Mouse (Mus musculus): ENCODE data around the gene Tinag.
"Not testable (repeated sequence)": the region's sequence is repeated elsewhere in the genome, so short reads cannot be mapped to it uniquely, and the experiment has no call there.

The Tinag gene

DNA sequence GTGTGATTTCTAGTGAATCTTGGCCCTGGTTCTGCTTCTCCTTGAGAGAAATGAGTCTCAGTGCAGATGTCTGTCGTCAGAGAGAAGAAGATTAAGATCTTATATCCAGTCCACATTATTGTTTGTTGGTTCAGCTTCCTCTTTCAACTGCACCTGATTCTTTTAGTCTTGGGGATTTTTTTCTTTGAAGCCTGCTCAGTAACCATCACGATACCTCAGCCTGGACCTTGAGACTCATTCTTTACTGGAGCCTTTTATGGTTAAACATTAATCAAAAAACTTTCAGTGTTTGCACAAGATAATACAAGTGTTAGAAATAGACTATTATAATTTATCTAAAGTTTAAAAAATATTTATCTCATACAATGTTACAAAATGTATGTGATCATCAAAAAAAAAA is at the start of gene Tinag:
TSS of gene Tinag (minus strand) at position 210 of the 400 bp plus-strand sequence.
- DNase-seq (ENCODE audit: low spot score in 2 of 2): no peak

DNA sequence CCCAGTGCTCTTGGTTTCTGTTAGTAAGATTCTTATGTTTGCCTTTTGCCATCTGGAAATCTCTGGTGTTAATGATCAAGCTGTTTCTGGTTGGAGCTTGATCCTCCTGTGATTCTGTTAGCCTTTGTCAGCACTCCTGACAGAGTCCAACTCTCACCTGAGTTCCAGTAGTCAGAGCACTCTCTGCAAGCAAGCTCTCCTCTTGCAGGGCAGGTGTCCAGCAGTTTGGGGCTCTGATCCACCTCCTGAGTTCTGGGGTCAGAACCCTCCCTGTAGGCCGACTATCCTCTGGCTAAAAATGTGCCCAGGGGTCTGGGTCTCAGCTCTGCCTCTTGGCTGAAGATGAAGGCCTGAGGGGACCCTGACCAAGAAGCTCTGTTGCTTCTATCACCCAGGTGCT is 37.6 kb upstream of the Tinag start:
- DNase-seq (ENCODE audit: low spot score in 2 of 2): not testable (repeated sequence)

DNA sequence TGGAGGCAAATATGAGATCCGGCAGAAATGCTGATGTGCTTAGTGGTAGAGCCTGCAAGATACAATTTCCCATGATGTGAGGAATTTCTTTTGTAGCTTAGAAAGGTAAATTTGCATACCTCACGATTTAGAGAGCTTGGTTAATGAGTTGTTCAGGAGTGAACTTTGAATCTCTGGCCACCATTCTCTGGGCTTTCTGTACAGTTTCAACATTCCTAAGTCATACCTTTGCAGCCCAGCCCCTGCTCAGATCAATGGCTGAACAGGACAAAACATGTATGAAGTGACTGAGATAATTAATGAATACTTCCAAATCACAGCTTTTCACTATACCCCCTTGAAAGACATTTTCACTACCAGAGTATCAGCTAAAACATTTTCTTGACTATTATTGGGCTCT is 26.1 kb upstream of the Tinag start:
- no peak for DNase-seq (ENCODE audit: low spot score in 2 of 2)

DNA sequence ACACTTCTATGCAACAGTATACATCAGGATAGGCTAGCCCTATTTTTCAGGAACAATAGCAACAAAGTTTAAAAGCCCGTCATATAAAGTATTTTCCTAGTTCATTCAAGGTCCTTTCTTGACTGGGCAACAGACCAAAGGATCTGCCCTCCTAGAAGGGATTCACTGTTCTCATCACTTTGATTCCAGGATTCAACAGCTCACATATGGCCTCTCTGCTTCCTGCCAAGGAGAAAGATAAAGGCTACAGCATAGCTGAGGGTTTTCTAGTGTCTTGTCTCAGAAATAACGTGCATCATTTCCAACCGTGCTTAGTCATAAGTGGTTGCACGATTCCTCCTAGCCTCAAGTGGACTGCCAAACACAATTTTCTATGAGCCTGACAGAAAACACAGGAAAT is 11.0 kb upstream of the Tinag start:
- DNase-seq (ENCODE audit: low spot score in 2 of 2): no peak

DNA sequence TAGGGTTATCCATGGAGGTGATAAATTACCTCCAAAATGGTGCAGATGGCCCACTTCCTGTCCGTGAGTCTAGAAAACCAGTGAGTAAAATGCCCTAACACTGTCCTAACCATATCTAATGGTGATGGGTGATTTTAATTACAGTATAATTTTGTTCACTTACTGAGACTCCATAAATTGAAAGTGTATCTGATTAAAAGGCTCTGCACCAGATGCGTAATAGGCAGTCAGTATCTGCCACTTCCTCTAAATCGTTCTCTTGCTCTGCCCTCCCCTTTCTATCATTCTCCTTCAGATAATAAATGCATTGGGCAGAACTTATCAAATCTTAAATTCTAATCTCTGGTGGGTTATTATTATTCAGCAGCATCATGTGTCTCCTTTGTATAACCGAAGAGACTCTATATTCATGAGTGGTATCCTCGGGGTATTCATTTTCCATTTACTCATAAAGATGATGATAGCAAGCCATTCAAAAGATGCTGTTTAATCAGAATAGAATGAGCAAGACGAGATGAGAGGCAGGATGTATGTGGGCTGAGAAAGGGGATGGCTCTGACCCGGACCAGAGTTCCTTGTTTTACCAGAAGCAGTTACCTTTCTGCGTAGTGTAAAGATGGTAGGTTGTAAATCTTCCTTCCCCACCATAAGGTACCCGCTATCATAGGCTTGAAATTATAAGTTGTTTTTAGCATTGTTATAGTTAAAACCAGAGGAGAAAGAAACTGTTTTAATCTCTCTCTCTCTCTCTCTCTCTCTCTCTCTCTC is 9.0 kb upstream of the Tinag start:
- DNase-seq (ENCODE audit: low spot score in 2 of 2): no peak

DNA sequence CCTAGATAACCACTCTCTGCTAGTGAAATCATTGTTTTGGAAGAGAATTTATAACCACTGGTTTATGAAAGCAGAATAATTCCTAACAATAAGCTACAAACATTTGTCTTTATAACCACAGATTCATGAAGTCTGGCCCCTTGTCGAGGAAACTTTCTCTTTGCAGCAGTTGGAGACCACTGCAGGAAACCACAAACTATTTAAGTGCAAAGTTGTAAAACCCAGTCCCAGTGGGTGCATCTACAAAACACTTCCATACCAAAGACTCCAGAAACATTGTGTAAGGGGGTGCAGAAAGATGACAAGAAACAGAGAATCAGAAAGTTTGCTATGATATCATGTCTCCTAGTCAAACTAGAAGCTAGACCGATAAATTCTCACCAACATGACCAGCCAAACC is 5.8 kb upstream of the Tinag start:
- no peak for DNase-seq (ENCODE audit: low spot score in 2 of 2)

DNA sequence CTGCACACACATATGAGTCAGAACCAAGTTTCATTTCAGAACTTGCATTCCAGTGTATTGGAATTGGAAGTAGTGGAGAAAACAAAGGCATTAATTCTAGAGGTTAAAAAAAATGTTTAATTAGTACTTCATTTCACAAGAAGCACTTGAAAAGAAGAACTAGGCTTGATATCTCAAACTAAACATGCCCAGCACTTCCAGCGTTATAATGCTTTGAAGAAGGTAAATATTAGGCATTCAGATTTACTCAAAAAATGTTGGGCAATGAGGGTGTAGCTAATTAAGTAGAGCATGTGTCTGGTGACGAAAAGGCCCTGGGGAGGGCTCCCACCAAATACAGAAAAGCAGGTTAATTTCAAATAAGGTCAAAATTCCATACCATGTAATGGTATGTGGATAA is 4.1 kb upstream of the Tinag start:
- no peak for DNase-seq (ENCODE audit: low spot score in 2 of 2)

DNA sequence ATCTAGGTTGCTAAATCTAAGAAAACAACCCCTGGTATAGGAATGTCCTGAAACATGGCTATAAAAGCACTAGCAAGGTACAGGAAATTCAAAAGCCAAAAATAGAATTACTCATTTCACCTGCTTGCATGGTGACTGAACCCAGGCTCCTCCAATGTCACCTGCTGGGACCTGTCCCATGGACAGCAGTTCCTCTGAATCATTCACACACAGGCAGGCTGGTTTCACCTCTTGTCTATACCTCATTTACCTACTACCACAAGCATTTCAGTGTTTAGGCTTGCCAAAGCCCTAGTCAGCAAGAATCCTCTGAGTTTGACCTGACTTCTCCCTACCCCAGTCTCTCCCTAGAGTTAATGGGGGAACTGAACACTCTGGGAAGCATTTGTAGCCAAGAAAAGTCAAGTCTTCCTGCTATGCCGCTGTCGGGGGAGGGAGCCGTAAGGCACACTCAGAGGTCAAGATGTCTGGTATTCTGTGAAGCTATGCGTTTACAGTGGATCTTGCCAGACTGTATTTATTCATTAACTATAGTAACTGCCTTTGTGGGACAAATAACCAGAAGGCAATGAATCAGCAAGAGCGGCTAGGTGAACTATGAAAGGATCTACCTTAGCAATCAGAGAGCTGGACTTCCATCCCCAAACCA is 597 bp upstream of the Tinag start:
- no peak for DNase-seq (ENCODE audit: low spot score in 2 of 2)

DNA sequence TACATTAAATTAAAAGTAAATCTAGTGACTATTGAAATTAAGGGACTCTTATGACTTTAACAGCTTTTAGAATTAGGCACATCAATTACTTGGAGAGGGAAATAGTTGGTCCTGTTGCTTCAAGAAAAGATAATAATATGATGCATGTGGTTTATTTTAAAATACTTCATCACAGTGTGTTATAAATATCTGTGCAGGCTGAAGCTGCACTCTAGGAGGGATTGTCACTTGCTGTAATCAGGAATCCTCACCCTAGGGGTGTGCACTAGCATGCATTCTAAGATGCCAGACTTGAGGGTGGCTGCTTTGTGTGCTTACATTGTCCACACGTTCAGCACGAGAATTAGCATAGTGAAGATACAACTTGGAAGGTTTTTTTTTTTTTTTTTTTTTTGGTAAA is 10.2 kb downstream of the Tinag start:
- DNase-seq (ENCODE audit: low spot score in 2 of 2): no peak

DNA sequence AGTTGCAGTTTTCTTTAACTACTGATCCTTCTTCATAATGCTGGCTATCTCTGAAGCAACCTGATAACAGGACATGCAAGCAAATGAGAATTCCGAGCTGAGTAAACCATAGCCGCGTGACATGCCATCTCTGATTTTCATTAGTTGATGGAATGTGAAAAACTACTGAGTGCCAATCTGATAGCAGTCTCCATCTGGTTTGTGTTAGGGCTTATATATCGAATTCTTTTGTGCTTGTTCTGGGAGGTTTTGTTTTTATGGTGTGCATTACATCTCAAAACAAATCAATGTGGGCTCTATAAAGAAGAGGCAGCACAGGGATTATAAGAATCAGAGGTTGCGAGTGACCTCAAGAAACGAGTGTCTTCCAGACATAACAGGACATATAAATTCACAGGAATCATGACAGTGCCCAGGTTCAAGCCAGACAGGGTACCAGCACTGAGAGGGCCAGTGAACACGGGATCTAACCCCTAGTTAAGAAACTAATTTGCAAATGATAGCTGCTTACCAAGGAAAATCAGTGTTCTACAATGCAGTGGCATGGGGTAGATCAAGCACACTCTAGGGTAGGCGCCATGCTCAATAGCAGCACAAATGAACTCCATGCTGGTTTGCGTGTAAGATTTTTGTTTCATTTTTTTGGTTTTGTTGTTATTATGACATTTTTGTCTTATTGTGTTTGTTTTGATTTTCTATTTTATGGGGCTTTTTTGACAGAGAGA is 13.0 kb downstream of the Tinag start:
- DNase-seq (ENCODE audit: low spot score in 2 of 2): no peak

DNA sequence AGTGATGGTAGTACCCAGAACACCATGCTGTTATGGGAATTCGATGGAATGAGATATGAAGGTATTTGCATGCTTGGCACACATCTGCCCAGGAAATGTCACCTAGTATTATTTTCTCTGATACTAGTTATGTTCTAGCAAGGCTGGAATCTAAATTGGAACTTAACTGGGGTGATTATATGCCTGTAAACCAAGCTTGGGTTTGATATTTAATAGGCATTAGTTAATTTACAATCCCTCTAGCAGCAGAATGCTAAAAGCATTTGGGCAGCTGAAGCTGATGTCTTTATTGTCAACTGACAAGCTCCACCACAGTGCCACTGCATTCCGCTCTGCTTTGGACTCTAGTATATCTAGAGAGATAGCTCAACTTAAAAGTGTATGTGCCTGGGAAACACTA is 20.3 kb downstream of the Tinag start:
- no peak for DNase-seq (ENCODE audit: low spot score in 2 of 2)

DNA sequence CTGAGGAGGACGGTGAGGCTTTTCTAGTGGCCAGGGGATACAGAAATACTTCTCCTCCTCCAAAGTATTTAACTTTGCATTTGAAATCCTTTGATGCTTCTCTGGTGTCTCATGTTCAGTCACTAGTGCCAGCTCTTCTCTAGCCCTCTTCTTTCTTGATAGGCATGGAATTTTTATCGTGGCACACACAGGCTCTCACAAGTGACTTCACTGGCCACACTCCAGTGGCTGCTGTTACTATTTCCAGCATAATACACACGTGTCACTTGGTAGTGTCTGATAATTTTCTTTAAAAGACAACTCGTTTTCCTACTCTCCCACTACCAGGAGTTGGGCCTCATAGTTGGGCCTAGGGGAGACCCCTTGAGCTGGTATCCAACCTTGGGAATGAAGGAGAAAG is 26.7 kb downstream of the Tinag start:
- DNase-seq (ENCODE audit: low spot score in 2 of 2): no peak

DNA sequence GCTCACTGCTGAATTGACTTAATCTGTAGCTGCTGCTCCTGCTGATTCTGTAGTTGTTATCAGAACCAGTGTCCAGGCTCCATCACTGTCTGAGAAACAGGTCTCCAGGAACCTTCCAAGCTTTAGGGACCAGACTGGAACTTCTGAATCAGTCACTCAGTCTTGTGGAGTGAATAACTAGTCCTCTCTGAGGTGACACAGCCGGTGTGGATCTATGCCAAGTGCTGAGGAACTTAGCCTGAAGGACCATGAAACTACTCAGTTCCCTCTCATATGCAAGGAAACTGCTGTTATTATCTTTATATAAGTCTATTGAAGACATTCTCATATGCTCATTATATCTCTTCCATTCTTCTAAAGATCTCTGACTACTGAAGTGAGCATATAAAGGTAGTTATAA is 49.6 kb downstream of the Tinag start:
- DNase-seq (ENCODE audit: low spot score in 2 of 2): no peak

DNA sequence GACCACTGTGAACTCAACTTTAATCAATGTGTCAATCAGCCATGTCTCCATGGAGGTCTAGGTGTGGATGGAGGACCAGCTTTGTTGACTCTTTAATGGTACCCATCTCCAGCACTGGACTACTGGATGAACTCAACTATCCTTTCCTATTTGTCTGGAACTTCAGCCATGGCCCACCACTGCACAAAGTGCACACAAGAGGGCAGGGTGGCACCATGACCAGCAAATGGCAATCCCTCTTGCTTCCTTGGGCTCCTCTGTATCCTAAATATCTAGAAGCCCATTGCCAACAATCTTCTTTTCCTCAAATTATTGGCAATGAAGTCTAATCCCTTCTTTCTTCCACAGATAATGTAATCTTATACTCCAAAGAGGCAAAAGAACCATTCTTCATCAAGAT is 55.6 kb downstream of the Tinag start:
- DNase-seq (ENCODE audit: low spot score in 2 of 2): no peak

DNA sequence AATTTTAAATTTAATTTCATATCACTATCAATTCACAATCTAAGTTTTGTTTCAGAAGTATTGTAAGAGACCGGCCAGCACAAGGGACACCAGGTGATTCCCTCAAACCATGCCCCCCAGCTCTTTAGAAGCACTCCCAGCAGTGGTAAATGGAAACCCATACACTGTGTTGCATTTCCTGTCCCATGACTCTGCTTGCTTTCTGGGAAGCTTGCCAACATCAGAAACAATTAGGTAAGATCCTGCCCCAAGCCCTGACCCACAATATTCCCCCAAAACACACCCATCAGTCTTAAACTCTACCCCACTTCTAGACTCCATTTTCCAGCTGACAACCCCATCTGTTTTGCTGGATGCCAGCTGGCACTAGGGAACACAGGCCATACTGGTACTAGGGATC is 110.8 kb downstream of the Tinag start:
- no peak for DNase-seq (ENCODE audit: low spot score in 2 of 2)

DNA sequence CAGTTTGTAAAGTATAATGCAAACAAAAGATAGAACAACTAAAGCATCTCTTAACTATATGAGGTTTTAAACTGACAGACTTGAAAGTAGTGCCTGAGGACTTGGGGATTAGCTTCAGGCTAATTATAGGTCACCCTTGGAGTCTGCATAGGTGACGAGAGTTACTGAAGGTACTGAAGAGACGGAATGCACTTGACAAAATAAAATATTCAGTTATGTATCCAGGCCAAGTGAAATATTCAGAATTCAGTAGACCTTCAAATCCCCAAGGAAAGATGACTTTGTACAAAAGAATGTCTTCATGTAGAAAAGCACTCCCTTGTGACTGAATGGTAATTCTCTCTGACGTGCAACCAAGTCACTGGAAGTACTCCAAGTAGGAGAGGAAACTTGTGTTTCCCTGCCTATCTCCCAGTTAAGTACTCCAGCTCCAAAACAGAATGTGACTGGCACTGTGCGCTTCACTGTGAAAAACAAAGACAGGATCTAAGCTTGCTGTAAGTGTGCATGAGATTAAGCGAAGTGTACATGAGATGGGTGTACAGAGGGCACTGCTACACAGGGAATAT is 130.4 kb downstream of the Tinag start:
- DNase-seq (ENCODE audit: low spot score in 2 of 2): no peak

Measured in urinary bladder, postnatal 4 days (tissue).